Mouse (Mus musculus) ZHBTc4 (cell line): ENCODE measurements around the gene Gm49368.
"Not testable (repeated sequence)": the region's sequence is repeated elsewhere in the genome, so short reads cannot be mapped to it uniquely, and the experiment has no call there.

Source experiments
- DNase-seq: peaks from one replicate; pipeline ENCODE4 v3.0.0-alpha.2; 2011; ENCODE audit warnings: low read depth, low spot score

Gm49368 gene

DNA sequence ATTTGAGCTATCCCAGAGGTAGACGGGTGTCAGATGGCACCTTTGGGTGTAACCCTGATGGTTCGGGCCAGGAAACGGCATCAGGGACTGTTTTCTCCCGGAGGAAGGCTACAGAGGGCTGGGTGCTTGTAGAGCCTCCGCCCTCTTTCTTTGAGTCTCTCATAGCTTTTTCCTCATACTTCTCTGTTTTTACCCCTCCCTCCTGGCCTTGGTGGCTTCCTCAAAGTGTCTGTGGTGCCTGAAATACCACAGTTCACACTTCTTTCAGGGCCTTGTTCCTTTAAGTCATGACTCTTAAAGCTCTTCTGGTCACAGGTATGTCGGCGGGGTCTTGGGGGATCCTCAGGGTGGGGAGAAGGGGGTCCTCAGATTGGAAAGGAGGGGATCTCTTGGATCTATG, at the start of gene Gm49368, which contains the start of gene Itgam:
TSS of gene Gm49368 (plus strand) at position 228 of the 400 bp plus-strand sequence.
TSS of gene Itgam (plus strand) at position 185 of the 400 bp plus-strand sequence.
- DNase-seq: no peak

DNA sequence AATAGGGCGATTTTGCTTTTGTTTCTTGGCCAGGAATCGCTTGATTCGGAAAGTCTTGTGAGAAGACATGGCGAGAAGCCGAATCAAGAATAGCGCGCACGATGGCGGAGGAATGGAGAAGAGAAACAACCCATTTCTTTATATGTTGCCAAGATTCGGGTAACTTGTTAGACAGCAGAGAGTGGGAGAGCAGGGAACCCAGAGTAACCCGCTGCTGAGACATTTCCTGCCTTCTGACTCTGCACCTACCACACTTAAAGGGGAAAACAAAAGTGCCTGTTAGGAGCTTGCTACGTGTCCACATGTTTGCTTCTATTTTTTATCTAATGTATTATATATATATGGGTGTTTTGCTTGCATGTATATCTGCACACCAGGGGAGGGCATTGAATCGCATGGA, 49.4 kb upstream of the Gm49368 start:
- DNase-seq: no peak

DNA sequence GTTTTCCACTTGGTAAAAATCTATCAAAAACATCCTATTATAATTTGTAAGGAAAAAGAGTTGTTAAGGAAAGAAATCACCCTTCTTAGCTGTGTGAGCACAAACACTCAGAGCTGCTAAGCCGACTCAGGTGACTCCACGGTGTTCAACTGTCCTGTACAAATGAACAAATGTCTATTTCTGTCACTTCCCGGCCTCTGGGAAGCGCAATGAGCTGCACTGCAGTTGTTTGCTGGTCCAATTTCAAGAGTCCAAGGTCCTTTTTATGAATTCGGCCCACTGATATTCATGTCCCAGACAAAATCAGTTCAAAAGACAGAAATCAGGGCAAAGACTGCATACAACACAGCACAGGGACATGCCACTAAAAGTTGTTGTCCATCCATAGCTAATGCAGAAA, 46.3 kb upstream of the Gm49368 start:
- not testable (repeated sequence) for DNase-seq

GRCm38 (mm10) chr7:128016650-128017049, 45.8 kb upstream of the Gm49368 start:
- DNase-seq: no peak

- no peak for DNase-seq
These were observed 44.2 kb upstream of the Gm49368 start for GRCm38 (mm10) chr7:128018275-128018674.

DNA sequence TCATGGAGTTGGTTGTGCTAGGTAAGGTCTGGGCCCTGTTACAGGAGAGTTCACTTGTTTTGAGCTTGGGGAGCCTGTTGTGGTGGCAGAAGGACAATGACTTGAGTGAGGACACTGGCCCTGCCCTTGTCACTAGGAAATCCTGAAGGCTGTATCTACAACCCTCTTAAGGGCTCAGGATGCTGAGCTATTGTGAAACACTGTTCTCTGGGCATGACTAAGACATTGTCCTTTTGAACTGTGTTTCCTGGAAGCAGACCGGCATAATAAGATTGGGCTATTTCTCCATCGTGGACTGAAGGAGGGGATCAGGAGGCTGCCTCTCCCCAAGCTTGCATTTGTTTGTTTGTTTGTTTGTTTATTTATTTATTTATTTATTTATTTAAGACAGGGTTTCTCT, 43.3 kb upstream of the Gm49368 start:
- no peak for DNase-seq

GRCm38 (mm10) chr7:128022974-128023373, 39.5 kb upstream of the Gm49368 start:
- peak; percentile 68 for DNase-seq

- DNase-seq: no peak
These were observed 38.9 kb upstream of the Gm49368 start for GRCm38 (mm10) chr7:128023565-128023964.

GRCm38 (mm10) chr7:128024364-128024763, 38.1 kb upstream of the Gm49368 start:
- DNase-seq: no peak

- no peak for DNase-seq
These were observed 37.6 kb upstream of the Gm49368 start for GRCm38 (mm10) chr7:128024932-128025331.

DNA sequence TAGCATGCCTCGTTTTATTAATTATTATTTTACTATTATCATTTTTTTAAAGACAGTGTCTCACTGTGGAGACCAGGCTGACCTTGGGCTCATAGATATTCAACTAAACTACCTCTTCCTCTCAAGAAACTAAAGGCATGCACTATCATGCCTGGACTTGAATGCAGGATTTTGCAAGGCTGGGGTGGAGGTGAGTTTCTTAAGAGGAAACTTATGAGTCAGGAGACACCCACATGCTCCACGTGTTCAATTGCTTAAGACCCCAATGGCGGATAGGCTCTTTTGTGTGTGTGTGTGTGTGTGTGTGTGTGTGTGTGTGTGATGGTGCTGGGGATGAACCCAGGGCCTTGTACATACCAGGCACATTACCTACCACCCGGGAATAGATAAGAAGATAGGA, 37.1 kb upstream of the Gm49368 start:
- DNase-seq: no peak

GRCm38 (mm10) chr7:128031403-128031976, 31.0 kb upstream of the Gm49368 start:
- peak; percentile 88 for DNase-seq

DNA sequence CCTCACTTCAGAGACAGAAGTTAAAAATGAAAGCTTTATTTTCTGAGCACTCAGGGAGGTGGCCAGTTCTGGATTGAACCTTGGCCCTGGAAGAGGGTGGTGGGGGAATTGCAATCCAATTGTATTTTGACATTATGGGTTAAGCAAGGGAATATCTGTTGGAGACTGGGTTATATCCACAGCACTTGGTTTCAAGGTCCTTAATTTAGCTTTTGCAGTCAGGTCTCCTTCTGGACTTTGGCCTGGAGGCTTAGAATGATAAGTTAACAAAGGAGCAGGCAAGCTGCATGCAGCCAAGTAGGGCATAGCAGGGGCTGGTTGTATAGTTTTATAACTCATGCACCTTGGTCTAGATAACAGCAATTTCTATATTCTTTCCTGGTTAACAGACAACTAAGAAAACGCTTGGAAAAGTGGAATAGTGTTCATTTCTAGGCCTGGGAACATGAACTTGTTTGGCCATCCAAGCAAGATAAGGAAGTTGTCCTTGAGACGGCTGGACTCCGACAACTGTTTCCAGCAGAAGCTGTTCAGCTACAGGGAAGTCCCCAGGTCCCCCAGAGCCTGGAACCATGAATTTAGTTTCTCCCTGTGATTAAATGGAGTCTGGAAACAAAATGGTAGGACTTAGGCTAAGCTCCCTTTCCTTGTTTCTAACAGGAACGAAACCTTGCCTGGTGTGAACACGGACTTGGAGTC, 30.0 kb upstream of the Gm49368 start:
- no peak for DNase-seq

GRCm38 (mm10) chr7:128032989-128033293, 29.5 kb upstream of the Gm49368 start:
- no peak for DNase-seq

GRCm38 (mm10) chr7:128033616-128034015, 28.9 kb upstream of the Gm49368 start:
- no peak for DNase-seq

- not testable (repeated sequence) for DNase-seq
These were observed 20.2 kb upstream of the Gm49368 start for GRCm38 (mm10) chr7:128042161-128042820.

DNA sequence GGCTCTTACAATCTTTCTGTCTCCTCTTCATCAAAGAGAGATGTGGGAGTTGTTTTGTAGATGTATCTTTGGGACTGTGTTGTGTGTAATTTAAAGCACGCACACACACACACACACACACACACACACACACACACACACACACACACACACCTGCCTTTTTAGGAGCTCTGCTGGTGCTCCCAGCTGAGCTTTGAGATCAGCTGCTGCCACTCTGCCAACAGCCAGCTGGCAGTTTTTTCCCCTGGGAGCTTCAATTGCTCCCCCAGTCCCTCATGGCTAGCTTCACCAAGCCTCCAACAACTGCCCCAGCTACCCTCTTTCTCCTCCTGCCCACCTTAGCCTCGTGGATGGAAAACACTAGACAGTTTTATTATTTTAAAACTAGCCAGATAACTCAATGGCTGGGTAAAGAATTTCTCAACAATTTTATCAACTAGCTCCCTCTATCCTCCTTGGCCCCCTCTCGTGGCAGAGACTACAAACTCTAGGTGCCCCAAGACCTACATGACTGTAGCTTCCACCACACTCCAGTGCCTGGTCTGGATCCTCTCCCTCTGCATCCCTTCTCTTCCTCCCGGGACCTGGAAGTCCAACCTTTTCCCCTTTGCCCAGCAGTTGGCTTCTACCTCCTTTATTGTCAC, 18.2 kb upstream of the Gm49368 start:
- DNase-seq: no peak

DNA sequence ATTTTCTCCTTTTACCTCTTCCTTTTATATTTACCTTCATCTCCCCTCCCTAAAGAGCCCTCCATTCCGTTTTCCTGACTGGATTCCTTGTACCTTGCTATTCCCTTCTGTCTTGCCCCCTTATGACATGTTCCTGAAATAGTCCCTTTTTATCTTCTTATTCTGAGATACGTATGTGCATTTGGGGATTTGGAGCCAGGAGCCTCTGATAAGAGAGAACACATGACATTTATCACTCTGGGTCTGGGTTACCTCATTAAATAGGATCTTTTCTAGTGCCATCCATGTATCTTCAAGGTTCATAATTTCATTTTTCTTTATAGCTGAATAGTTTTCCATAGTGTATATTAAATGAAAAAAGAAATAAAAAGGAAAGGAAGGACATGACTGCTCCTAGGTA, 16.8 kb upstream of the Gm49368 start:
- no peak for DNase-seq

DNA sequence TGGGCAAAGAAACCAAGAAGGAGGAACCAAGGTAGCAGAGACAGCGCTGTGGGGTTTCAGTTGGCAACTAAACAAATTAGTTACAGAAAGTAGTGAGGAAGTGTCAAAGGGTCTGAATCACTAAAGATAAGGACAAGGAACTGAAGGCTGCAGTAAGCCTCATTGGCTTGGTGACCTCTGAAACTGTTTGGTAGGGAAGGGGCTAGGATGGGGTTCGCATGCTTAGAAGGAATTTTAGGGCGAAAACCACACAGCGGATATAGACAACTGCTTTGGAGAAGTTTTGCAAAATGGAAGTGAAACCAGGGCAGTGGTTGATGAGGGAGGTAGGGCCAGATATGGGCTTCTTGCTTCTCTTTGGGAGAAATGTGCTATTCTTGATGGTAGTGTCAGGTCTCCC, 13.7 kb upstream of the Gm49368 start:
- DNase-seq: no peak

DNA sequence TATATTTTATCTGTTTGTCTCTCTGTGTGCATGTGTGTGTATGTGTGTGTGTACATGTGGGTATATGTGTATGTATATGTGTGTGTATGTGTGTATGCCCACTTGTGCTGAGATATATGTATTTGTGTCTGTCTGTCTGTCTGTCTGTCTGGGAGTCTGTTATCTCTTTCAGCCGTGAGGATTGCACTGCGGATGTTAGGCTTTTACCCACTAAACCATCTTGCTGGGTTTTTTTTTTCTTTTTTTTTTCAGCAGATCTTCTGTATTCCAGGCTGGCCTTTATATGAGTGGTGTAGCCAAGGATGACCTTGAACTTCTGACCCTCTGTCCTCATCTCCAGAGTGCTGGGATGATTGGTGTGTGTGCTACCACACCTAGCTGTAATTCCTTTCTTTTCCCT, 13.2 kb upstream of the Gm49368 start:
- DNase-seq: no peak

DNA sequence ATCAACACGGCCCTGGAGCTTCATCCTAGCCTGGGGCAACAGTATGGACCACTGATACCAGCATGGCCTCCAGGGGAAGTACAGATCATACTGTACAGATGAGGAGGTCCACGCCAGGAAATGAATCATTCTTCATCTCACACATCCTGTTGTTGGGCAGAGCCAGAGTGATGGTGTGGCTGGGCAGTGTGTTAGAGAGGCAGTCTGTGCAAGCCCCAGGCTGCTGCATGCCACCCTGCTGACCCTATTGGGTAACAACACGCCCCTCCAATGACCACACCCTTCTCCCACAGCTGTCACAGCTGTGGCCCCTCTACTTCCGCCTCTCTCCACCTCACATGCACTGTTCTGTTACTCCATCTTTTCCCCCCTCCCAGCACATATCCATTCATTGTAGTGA, 11.7 kb upstream of the Gm49368 start:
- DNase-seq: no peak

DNA sequence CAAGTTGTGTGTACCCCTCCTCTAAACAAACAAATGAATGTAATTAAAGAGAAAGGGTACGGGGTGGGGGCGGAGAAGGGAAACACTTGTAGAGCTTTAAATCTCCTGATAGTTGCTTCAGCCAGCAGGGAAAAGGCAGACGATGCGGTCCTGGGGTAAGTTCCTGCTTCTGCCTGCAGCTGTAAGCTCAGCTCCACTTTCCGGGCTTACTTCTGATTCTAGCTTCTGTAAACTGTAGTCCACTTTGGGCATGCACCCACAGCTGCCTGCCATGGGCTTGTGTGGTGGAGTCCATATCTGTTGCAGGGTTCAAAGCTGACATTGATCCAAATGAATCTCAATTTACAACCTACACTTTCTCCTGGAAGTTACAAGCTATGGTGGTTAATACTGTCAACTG, 9.4 kb upstream of the Gm49368 start:
- no peak for DNase-seq
